Mouse (Mus musculus) urinary bladder, adult 18-20 months (tissue): ENCODE results near the gene Ncl.
"Not testable (repeated sequence)": the region's sequence is repeated elsewhere in the genome, so short reads cannot be mapped to it uniquely, and the experiment has no call there.

Experiments used
- DNase-seq, 2 experiments: peaks; one replicate each; pipeline ENCODE4 v3.0.0; 2022; ENCODE audit warnings: low spot score in 2 of 2, mixed read lengths in 2 of 2

The Ncl gene

GRCm38 (mm10) chr1:86360441-86360840, 1.2 kb upstream of the Ncl start:
- no peak for DNase-seq

DNA sequence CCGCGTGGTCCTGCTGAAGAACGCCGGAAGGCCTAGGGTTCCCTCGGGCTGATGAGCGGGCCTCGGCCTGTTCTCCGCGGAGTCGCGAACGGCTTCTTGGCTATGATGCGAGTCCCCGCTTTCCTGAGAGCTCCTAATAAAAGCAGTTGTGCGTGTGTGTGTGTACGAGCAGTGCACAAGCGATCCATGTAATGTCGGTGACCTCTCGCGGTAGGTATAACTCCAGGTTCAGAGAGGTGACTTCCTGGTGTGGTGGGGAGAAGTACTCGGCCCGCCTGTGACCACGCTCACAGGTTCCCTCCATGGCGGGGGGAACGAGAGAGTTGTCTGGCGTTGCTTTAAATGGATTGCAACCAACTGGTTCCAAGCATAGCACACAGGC, 589 bp upstream of the Ncl start:
- DNase-seq, result no peak

- no peak for DNase-seq
Measured at GRCm38 (mm10) chr1:86358229-86358905, 833 bp downstream of the Ncl start.

- DNase-seq, result no peak
Measured at GRCm38 (mm10) chr1:86354186-86354585, 5.0 kb downstream of the Ncl start.

- no peak for DNase-seq
Measured at GRCm38 (mm10) chr1:86350576-86350975, 8.6 kb downstream of the Ncl start.

GRCm38 (mm10) chr1:86349696-86350095, 9.5 kb downstream of the Ncl start:
- no peak for DNase-seq

DNA sequence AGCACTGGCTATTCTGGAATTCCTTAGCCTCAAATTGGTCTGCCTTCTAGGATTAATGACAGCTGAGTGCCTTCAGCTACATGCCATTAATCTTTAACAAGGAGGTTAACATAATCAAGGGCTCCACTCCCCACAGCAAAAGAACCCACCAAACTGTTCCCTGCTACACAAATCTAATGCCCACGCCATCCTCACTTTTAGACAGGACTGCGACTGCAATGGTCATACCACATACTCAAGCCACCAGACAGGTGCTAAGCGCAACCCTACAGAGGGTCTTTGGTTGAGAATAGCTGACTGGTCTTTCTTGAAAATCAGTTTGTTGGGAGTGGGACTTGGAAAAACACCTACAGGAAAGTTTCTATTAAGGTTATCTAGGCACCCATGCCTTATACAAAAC, 10.0 kb downstream of the Ncl start:
- DNase-seq, result no peak

DNA sequence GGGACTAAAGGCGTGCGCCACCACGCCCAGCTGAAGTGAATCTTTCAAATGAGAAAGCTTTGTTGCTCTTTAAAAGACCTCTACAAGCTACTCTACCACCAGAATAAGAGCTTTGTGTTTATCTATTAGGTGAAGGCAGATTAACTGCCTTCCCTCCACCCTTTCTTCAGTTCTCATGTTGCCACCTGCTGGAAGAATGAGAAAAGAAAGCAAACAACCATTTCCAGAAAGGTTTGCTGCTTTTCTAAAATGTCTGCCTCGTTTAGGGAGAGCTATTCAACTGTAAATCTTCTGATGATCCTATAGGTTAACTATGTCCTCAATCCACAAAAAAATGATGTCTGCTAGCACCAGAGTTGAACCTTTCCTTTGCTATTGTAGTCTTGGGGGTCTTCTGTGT, 10.4 kb downstream of the Ncl start:
- DNase-seq, result no peak

- no peak for DNase-seq
Measured at GRCm38 (mm10) chr1:86348083-86348482, 11.1 kb downstream of the Ncl start.

GRCm38 (mm10) chr1:86347716-86348045, 11.5 kb downstream of the Ncl start:
- no peak for DNase-seq

GRCm38 (mm10) chr1:86346851-86347715, 12.1 kb downstream of the Ncl start:
- no peak for DNase-seq

DNA sequence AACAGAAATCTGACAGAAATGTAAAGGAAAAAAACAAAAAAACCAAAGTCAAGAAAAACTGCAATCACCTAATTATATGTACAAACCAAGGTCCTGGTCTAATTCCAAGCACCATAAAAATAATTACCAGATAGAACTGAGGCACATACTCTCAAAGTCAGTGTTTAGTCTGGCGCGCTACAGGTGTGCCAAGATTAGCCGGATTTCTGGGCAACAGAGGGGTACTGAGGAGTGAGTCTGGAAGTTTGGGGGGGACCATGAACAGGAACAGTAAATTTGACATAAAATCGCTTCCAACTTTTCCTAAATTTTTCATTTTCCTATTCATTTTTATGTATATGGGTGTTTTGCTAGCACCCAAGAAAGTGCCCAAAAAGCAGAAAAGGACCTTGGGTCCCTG, 13.2 kb downstream of the Ncl start:
- no peak for DNase-seq

DNA sequence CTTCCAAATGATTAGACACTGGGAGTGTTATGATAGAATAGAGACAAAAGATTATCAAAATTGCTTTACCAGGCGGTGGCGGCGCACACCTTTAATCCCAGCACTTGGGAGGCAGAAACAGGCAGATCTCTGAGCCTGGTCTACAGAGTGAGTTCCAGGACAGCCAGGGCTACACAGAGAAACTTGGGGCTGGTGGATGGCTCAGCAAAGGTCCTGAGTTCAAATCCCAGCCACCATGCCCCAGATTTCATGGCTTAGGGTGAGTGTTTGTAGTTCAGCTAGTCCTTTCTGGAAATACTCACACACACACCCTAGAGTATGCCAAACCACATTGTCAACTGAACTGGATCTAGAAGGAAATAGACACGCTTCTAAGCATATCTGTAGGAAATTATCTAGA, 14.1 kb downstream of the Ncl start:
- DNase-seq, result no peak

GRCm38 (mm10) chr1:86343969-86344861, 15.0 kb downstream of the Ncl start:
- no peak for DNase-seq

GRCm38 (mm10) chr1:86343087-86343645, 16.0 kb downstream of the Ncl start:
- no peak for DNase-seq

DNA sequence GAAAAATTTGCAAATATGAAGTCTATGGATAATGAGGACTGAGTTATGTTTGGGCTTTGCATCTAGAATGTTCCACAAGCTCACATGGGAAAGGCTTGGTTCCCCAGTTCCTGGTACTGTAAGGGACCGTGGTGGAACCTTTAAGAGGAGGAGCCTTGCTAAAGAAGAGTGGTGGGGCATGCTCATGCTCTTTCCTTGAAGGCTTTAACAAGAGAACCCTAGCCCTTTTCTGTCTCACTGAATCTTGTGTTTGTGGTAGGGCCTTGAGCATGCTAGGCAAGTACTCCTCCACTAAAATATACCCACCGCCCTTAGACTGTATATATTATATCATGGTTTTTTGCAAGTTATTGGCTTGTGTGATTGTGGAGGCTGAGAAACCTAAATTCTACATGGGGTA, 16.8 kb downstream of the Ncl start:
- no peak for DNase-seq

GRCm38 (mm10) chr1:86341096-86341495, 18.1 kb downstream of the Ncl start:
- DNase-seq, result not testable (repeated sequence)

DNA sequence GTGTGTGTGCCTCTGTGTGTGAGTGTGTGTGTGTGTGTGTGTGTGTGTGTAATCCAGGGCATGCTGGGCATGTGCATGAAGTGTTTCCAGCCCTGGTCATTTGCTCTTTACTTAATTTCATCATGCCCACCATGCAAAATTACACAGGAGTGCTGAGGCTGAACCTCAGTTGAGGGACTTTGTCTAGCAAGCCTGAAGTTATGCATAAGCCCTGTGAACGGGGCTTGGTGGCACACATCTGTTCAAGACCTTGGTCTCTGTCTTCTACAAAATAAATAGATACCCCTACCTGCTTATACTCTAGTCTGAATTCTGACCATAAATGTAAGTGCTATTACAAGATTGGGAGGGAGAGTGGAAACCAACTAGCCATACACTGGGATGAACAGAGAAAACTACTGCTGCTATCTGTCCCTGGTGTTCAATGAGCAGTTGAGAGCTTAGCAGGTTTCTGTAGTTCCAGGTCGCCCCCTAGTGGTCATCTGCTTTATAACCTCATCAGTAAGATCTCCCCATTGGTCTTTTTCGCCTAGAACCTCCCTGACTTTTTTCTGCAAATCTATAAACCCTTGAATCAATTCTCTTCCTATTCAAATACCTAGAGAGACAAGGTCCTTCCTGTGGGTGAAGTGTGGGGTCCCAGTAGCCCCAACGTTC, 19.9 kb downstream of the Ncl start:
- peak; percentile 48 to 53 for DNase-seq

- no peak for DNase-seq
Measured at GRCm38 (mm10) chr1:86336330-86336729, 22.9 kb downstream of the Ncl start.

DNA sequence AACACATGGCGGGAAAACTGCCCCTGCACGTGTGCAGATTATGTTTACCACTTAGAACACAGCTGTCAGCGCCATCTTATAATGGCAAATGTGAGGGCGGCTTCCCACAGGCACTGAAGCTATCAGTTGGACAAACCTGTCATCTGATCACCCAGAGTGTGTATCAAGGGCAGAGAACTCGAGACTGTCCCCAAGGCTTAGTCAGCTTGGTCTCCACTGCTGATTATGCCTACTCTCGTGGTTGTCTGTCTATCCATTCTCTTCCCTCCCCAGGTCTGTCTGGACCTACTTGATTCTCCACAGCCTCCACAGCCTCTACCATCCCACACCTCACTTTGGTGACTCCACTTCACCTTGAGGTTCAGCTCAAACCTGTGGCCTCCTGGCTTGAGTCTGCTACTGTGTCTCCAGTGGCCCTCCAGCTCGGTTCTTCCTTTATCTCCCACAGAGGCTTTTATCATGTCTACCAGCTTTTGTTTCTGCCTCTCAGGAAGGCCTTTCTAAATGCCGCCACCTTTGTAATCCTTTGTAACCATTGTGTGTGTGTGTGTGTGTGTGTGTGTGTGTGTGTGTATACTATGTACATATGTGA, 38.3 kb downstream of the Ncl start:
- DNase-seq, result no peak

- peak in 1 of 2 experiments; percentile 26 for DNase-seq
Measured at GRCm38 (mm10) chr1:86313772-86314125, 45.5 kb downstream of the Ncl start.
